Mouse (Mus musculus) hindbrain, postnatal 0 days (tissue): ENCODE measurements at regions not wholly inside any gene's neighbourhood (a gene's known extent, or its start where the extent isn't known, plus 50 kb on each side); places are given as distances from the start of the nearest gene placed in this dataset.

Source experiments
- ATAC-seq: fragments of 200-750 bp; cut with Nextera tagmentation; 2 replicates; pipeline ENCODE4 v1.8.0; 2017; ENCODE audit warnings: mild to moderate bottlenecking, moderate TSS enrichment, moderate library complexity
- DNase-seq: peaks from one replicate; pipeline ENCODE4 v3.0.0-alpha.2; 2015; ENCODE audit warnings: low spot score
- H3K27ac ChIP-seq: fragments of 300-500 bp; sonication (generic); 2 replicates; pipeline ENCODE4 v1.5.1; 2014; ENCODE audit warnings: mild to moderate bottlenecking
- H3K27me3 ChIP-seq: fragments of 300-500 bp; sonication (generic); 2 replicates; pipeline ENCODE4 v1.6.1; 2014; ENCODE audit warnings: low read length, mixed read lengths; ENCODE audit not compliant: insufficient read depth
- H3K36me3 ChIP-seq: fragments of 300-500 bp; sonication (generic); 2 replicates; pipeline ENCODE4 v1.6.1; 2014; ENCODE audit warnings: low read length, mixed read lengths; ENCODE audit not compliant: insufficient read depth
- H3K4me1 ChIP-seq: fragments of 300-500 bp; sonication (generic); 2 replicates; pipeline ENCODE4 v1.6.1; 2014; ENCODE audit warnings: antibody characterized with exemption, low read length, mixed read lengths; ENCODE audit not compliant: insufficient read depth
- H3K4me2 ChIP-seq: fragments of 300-500 bp; sonication (generic); 2 replicates; pipeline ENCODE4 v1.6.1; 2014; ENCODE audit warnings: low read depth, mild to moderate bottlenecking, low read length, moderate library complexity, mixed read lengths
- H3K4me3 ChIP-seq: fragments of 300-500 bp; sonication (generic); 2 replicates; pipeline ENCODE4 v1.5.1; 2014; ENCODE audit warnings: low read length
- H3K9ac ChIP-seq: fragments of 300-500 bp; sonication (generic); replicated peaks from 2 replicates; pipeline ENCODE4 v1.6.1; 2014; ENCODE audit warnings: mild to moderate bottlenecking, low read length, moderate library complexity, mixed read lengths
- H3K9me3 ChIP-seq: fragments of 300-500 bp; sonication (generic); 2 replicates; pipeline ENCODE4 v1.6.1; 2016; ENCODE audit warnings: low read length, mixed read lengths
- CTCF ChIP-seq: IDR thresholded peaks from 2 replicates; pipeline ENCODE4 v1.5.1; 2016; ENCODE audit warnings: antibody characterized with exemption, control low read depth, low read depth
- WGBS: fragments of 180-500 bp; shearing (Covaris S2); extraction: QIAGEN DNeasy Blood & Tissue Kit; methylation state at CpG from one replicate; pipeline ENCODE4 v1.1.7; 2014; 5-methylcytosine and 5-hydroxymethylcytosine counted together

DNA sequence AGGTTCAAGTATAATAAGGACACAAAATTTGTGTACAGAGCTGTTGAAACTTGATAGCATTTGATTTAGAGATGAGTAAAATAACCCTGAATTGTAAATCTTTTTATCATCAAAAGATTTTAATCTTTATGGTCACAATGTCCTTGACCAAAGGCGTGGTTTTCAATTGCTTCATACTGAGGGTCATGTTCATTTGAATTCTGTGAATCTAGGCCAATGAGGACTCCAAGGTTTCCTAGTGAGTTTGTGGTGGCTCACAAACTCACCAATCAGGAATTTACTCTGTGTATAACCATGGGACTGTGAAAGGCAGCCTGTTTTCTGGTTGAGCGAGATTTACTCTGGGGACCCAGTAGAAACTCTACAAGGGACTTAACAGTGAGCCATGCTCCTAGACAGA is 1269.2 kb downstream of the Gsdmc2 start:
- no peak for TF ChIP-seq CTCF
- DNase-seq (no peak), ATAC-seq (no peak)
- H3K27ac ChIP-seq = no peak overlapping the region
- no peak overlapping the region for H3K9ac ChIP-seq
- no peaks in the 10 kb centered on the region for H3K36me3 ChIP-seq
- H3K27me3 ChIP-seq = no peaks in the 10 kb centered on the region
- no peak overlapping the region for H3K4me2 ChIP-seq
- WGBS = 92% methylated on average over 2 of the region's 2 CpGs
- no peaks in the 10 kb centered on the region for H3K9me3 ChIP-seq
- no peaks in the 10 kb centered on the region for H3K4me1 ChIP-seq
- no peak overlapping the region for H3K4me3 ChIP-seq

DNA sequence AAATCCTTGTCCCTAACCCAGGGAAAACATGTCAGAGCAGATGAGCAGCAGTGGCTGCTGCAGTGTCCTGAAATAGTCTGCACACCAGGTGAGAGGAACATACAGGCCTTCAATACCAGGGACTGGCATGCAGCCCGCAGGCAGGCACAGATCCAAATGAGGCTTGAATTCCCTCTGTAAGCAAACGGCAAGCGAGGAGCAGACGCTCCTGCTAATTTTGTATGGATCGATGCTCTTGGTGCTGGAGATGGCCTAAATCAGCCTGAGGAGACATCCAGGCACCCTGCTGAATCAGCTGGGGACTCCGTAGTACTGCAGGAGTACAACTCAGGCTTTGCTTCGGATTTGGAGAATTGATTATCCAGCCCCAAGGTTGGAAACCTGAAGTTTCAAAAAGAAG is 1273.2 kb downstream of the Gsdmc2 start:
- TF ChIP-seq CTCF = no peak
- Histone ChIP-seq H3K27me3 (0 out of 2 replicates have a peak, but pooled peaks cover 4% of the 10 kb centered on the region), H3K9me3 (no peaks in the 10 kb centered on the region), H3K27ac (no peak overlapping the region), H3K9ac (no peak overlapping the region), H3K36me3 (no peaks in the 10 kb centered on the region), H3K4me3 (no peak overlapping the region), H3K4me2 (no peak overlapping the region), H3K4me1 (no peaks in the 10 kb centered on the region)
- DNase-seq (peak; percentile 77), ATAC-seq (no peak)
- WGBS = 18% methylated on average over 7 of the region's 7 CpGs

DNA sequence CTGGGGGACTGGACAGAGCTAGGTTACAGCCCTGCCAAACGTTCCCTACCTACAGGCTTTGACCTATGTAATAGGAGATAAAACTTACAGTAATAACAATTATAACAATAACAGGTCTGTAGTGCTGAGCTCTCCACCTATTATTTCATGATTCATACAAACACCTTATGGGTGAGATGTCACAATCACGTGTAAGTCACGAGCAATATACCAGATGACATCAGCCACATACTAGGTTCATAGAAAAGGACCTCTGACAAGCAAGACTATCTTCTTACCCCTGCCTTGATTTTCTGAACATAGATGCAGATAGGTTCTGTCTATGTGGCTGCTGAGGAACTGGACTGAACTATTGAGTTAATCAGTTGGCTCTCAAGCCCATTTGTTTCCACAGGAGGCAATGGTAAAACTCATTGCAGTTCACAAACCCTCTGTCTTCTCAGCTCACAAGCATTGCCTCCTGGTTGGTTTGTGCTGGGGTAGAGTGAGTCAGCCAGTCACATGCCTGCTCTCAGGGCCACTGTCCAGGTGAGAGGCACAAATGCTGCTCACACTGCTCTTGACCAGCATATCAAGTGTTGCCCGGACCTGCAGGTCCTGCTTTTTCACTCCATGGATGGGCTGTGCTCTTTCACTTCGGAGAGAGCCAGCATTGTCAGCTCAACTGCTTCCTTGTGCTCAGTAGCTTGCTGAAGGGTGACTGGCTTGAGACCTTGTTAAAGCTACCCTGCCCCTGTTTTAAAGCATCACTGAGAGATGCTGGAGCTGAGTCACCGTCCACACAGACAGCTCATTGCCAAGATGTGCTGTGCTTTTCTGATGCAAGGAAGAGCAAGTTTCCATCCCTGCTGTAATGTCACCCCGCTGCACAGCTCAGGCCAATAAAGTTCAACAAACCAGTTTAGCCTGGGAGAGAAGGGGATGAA is 1275.9 kb downstream of the Gsdmc2 start:
- Histone ChIP-seq H3K27me3 (0 out of 2 replicates have a peak, but pooled peaks cover 4% of the 10 kb centered on the region), H3K9ac (no peak overlapping the region), H3K4me2 (no peak overlapping the region), H3K4me3 (no peak overlapping the region), H3K36me3 (no peaks in the 10 kb centered on the region), H3K27ac (no peak overlapping the region), H3K4me1 (no peaks in the 10 kb centered on the region), H3K9me3 (no peaks in the 10 kb centered on the region)
- WGBS = 83% methylated on average over 7 of the region's 7 CpGs
- DNase-seq (no peak), ATAC-seq (no peak)
- TF ChIP-seq CTCF = no peak

DNA sequence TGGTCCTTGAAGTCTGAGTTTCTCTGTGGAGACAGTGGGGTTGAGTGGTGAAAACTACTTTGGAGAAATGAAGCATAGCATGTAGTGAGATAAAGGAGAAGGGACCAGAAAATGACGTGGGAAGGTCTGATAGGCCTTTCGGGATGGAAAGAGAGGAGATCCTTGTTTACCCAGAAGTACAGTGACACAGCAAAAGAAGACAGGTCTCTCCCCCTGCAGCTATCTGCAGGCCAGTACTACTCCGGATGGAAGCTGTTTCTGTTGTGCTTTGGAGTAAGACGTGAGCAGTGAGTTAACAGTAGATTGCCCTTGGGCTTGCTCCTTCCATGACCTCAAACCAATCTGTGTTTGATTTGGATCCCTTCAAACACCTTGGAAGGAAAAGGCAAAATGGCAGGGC is 1277.5 kb downstream of the Gsdmc2 start:
- 89% methylated on average over 4 of the region's 4 CpGs for WGBS
- ATAC-seq (no peak), DNase-seq (no peak)
- no peaks in the 10 kb centered on the region for H3K36me3 ChIP-seq
- no peak overlapping the region for H3K4me3 ChIP-seq
- H3K4me2 ChIP-seq = no peak overlapping the region
- H3K27me3 ChIP-seq = 0 out of 2 replicates have a peak, but pooled peaks cover 4% of the 10 kb centered on the region
- no peak overlapping the region for H3K9ac ChIP-seq
- H3K27ac ChIP-seq = no peak overlapping the region
- no peak for TF ChIP-seq CTCF
- H3K4me1 ChIP-seq = no peaks in the 10 kb centered on the region
- no peaks in the 10 kb centered on the region for H3K9me3 ChIP-seq

DNA sequence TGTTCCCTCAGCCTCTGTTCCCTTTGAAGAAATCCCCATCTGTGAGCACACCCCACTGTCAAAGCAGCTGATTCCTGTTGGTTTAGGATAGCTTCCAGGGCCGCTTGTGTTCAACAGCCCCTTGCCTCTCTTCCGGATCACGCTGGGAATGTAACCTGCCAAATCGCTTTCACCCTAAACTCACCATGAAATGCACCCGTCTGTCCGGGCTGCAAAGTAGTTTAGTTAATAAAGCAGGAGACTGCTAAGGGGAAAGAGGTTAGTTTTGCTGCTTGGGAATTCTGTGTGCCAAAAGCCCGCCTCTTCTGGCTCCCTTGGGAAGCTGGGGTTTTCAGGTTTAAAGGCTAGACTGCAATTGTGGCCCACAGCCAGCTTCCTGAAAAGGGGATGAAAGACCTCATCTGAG is 1278.9 kb downstream of the Gsdmc2 start:
- Histone ChIP-seq H3K9ac (no peak overlapping the region), H3K4me1 (no peaks in the 10 kb centered on the region), H3K27ac (no peak overlapping the region), H3K4me2 (no peak overlapping the region), H3K27me3 (0 out of 2 replicates have a peak, but pooled peaks cover 4% of the 10 kb centered on the region), H3K9me3 (no peaks in the 10 kb centered on the region), H3K4me3 (no peak overlapping the region), H3K36me3 (no peaks in the 10 kb centered on the region)
- WGBS = 5% methylated on average over 7 of the region's 7 CpGs
- DNase-seq = peak; percentile 85
- ATAC-seq = peak; percentile 61; the same call in 1 of the 2 replicates
- no peak for TF ChIP-seq CTCF

- no peak for DNase-seq
- no peak for TF ChIP-seq CTCF
These were observed 1311.7 kb downstream of the Gsdmc2 start for GRCm38 (mm10) chr15:62533233-62533632.

DNA sequence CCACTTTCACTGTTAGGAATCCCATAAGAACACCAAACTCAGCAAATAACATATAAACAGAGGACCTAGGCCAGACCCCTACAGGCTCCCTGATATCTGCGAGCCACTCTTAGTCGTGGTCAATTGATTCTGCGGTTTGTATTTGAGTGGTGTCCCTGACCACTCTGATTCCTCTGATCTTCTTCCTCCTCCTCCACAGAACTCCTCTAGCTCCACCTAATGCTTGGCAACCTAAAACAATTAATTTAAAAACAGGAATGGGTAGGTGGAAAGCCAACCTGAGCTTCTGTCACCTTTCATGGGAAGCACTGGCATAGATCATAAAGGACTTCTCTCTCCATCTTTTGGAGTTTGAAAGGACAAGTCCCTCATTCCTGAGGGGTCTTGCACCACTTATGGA is 1316.0 kb downstream of the Gsdmc2 start:
- 87% methylated on average over 3 of the region's 3 CpGs for WGBS
- no peaks in the 10 kb centered on the region for H3K9me3 ChIP-seq
- H3K4me1 ChIP-seq = no peaks in the 10 kb centered on the region
- ATAC-seq (no peak), DNase-seq (no peak)
- H3K36me3 ChIP-seq = no peaks in the 10 kb centered on the region
- no peaks in the 10 kb centered on the region for H3K27me3 ChIP-seq
- no peak overlapping the region for H3K27ac ChIP-seq
- TF ChIP-seq CTCF = no peak
- H3K9ac ChIP-seq = no peak overlapping the region
- no peak overlapping the region for H3K4me2 ChIP-seq
- no peak overlapping the region for H3K4me3 ChIP-seq

More at GRCm38 (mm10) chr15:62533233-62533632, 1311.7 kb downstream of the Gsdmc2 start:
- H3K4me3 ChIP-seq = no peak overlapping the region
- no peaks in the 10 kb centered on the region for H3K36me3 ChIP-seq
- 51% methylated on average over 2 of the region's 2 CpGs for WGBS
- no peak overlapping the region for H3K4me2 ChIP-seq
- H3K27me3 ChIP-seq = no peaks in the 10 kb centered on the region
- no peak overlapping the region for H3K27ac ChIP-seq
- no peaks in the 10 kb centered on the region for H3K9me3 ChIP-seq
- H3K9ac ChIP-seq = no peak overlapping the region
- no peak for ATAC-seq
- H3K4me1 ChIP-seq = no peaks in the 10 kb centered on the region
